Mouse (Mus musculus) embryonic fibroblast, embryonic 13.5 days (primary cell): Measurements from ENCODE around the gene Cpt1a.

Experiments
- CTCF ChIP-seq: IDR thresholded peaks from 2 replicates; pipeline ENCODE4 v1.5.1; 2011; ENCODE audit warnings: mild to moderate bottlenecking, control low read depth, low read length, moderate library complexity, borderline replicate concordance; ENCODE audit not compliant: insufficient read depth
- POLR2A ChIP-seq: IDR thresholded peaks from 2 replicates; pipeline ENCODE4 v1.6.1; 2011; ENCODE audit warnings: low read depth, mild to moderate bottlenecking, control low read depth, low read length, moderate library complexity

GRCm38 (mm10) chr19:3392384-3392783, 70.2 kb downstream of the Cpt1a start:
- no peak for TF ChIP-seq CTCF
- no peak for TF ChIP-seq POLR2A
